Mouse (Mus musculus): ENCODE results near the gene Gm45716.

Gene Gm45716

GRCm38 (mm10) chr11:90187441-90187840 lies at the start of gene Gm45716:
Gene Gm45716, plus strand, starts transcription at chr11:90187683.
- in situ Hi-C loops (cut with MboI, MseI): no loop called here

- in situ Hi-C loops (cut with MboI, MseI): no loop called here
Measured at GRCm38 (mm10) chr11:90142393-90142792, 45.1 kb upstream of the Gm45716 start.

GRCm38 (mm10) chr11:90142936-90143335 lies 44.5 kb upstream of the Gm45716 start:
- in situ Hi-C loops (cut with MboI, MseI): no loop called here

GRCm38 (mm10) chr11:90146086-90146860 lies 41.2 kb upstream of the Gm45716 start:
- in situ Hi-C loops (cut with MboI, MseI): no loop called here

- in situ Hi-C loops (cut with MboI, MseI): no loop called here
Measured at GRCm38 (mm10) chr11:90155066-90155465, 32.4 kb upstream of the Gm45716 start.

- in situ Hi-C loops (cut with MboI, MseI): no loop called here
Measured at GRCm38 (mm10) chr11:90155466-90155865, 32.0 kb upstream of the Gm45716 start.

GRCm38 (mm10) chr11:90167771-90168170 lies 19.7 kb upstream of the Gm45716 start:
- in situ Hi-C loops (cut with MboI, MseI): loop anchor here (5.0 kb wide), 1 partner anchor 180 kb away; no protein-coding TSS in a partner anchor

- in situ Hi-C loops (cut with MboI, MseI): loop anchor here (5.0 kb wide), 1 partner anchor 181 kb away; no protein-coding TSS in a partner anchor
Measured at GRCm38 (mm10) chr11:90168338-90169065, 19.0 kb upstream of the Gm45716 start.

GRCm38 (mm10) chr11:90169200-90170013 lies 18.1 kb upstream of the Gm45716 start:
- in situ Hi-C loops (cut with MboI, MseI): loop anchor here (5.0 to 10.0 kb wide), 2 partner anchors 182 to 445 kb away; no protein-coding TSS in a partner anchor

- in situ Hi-C loops (cut with MboI, MseI): loop anchor here (10.0 kb wide), 1 partner anchor 445 kb away; no protein-coding TSS in a partner anchor
Measured at GRCm38 (mm10) chr11:90170014-90170320, 17.5 kb upstream of the Gm45716 start.

- in situ Hi-C loops (cut with MboI, MseI): loop anchor here (10.0 kb wide), 1 partner anchor 442 kb away; no protein-coding TSS in a partner anchor
Measured at GRCm38 (mm10) chr11:90172331-90172730, 15.2 kb upstream of the Gm45716 start.

GRCm38 (mm10) chr11:90175634-90176300 lies 11.7 kb upstream of the Gm45716 start:
- in situ Hi-C loops (cut with MboI, MseI): loop anchor here (10.0 kb wide), 1 partner anchor 439 kb away; no protein-coding TSS in a partner anchor

- in situ Hi-C loops (cut with MboI, MseI): loop anchor here (10.0 kb wide), 1 partner anchor 437 kb away; no protein-coding TSS in a partner anchor
Measured at GRCm38 (mm10) chr11:90177389-90177788, 10.1 kb upstream of the Gm45716 start.

- in situ Hi-C loops (cut with MboI, MseI): no loop called here
Measured at GRCm38 (mm10) chr11:90183361-90183760, 4.1 kb upstream of the Gm45716 start.

- in situ Hi-C loops (cut with MboI, MseI): no loop called here
Measured at GRCm38 (mm10) chr11:90184756-90185155, 2.7 kb upstream of the Gm45716 start.

- in situ Hi-C loops (cut with MboI, MseI): no loop called here
Measured at GRCm38 (mm10) chr11:90190156-90190555, 2.7 kb downstream of the Gm45716 start.

- in situ Hi-C loops (cut with MboI, MseI): no loop called here
Measured at GRCm38 (mm10) chr11:90194946-90195345, 7.5 kb downstream of the Gm45716 start.

GRCm38 (mm10) chr11:90195756-90196520 lies 8.5 kb downstream of the Gm45716 start:
- in situ Hi-C loops (cut with MboI, MseI): no loop called here

- in situ Hi-C loops (cut with MboI, MseI): no loop called here
Measured at GRCm38 (mm10) chr11:90196521-90197215, 9.2 kb downstream of the Gm45716 start.

GRCm38 (mm10) chr11:90198048-90198447 lies 10.6 kb downstream of the Gm45716 start:
- in situ Hi-C loops (cut with MboI, MseI): no loop called here

Measured in T-helper 1 cell (primary cell).